Mouse (Mus musculus) G1E (cell line): ENCODE results near the gene Gm10097.

Experiments
- CTCF ChIP-seq: IDR thresholded peaks from 2 replicates; pipeline ENCODE4 v1.5.1; 2012; ENCODE audit warnings: low read depth, low read length, inconsistent platforms, mixed read lengths
- GATA1 ChIP-seq: IDR thresholded peaks from 2 replicates; pipeline ENCODE4 v1.6.1; 2012; ENCODE audit warnings: borderline replicate concordance, low read length, inconsistent platforms, mixed read lengths
- GATA2 ChIP-seq: IDR thresholded peaks from 2 replicates; pipeline ENCODE4 v1.6.1; 2012; ENCODE audit warnings: low read depth, low read length, inconsistent platforms, borderline replicate concordance
- TAL1 ChIP-seq: conservative IDR thresholded peaks from 2 replicates; pipeline ENCODE4 v1.6.1; 2012; ENCODE audit warnings: low read depth, low read length, inconsistent platforms, mixed read lengths

- TF ChIP-seq CTCF = no peak
- no peak for TF ChIP-seq TAL1
- no peak for TF ChIP-seq GATA2
- no peak for TF ChIP-seq GATA1
Measured at GRCm38 (mm10) chr10:5056940-5057339, 12.1 kb upstream of the Gm10097 start.
